Mouse (Mus musculus): ENCODE data around the gene Lce1b. TPM values are rescaled to one million over a fixed set of nuclear protein-coding genes. Genes with fewer than 3 reads are reported as not detected.

The Lce1b gene
- not detected for polyA plus RNA-seq (2015; fragmentation: Illumina TruSeq; extraction: RNeasy Lipid Tissue Mini Kit (QIAGEN cat#74804); ENCODE audit: insufficient read depth, low replicate concordance)

DNA sequence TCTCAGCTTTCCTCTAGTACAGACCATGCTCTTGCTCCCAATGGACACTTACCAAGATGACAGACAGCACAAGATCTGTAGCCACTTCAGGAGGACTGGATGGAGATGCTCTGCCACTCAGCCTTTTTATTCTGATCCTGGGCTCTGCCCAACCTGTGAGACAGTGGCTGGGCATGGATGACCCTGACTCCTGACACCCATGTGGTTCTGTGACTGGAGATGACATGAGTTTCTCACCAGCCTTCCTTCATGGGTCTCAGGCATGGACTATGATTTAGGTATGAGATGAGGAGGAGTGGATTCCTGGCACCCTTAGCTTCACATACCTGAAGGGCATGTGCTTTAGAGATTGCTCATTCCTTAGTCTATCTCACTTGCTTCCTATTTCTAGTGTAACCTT lies at the start of gene Lce1b:
Gene Lce1b (minus strand): TSS at position 101 of the 400 bp plus-strand sequence.

DNA sequence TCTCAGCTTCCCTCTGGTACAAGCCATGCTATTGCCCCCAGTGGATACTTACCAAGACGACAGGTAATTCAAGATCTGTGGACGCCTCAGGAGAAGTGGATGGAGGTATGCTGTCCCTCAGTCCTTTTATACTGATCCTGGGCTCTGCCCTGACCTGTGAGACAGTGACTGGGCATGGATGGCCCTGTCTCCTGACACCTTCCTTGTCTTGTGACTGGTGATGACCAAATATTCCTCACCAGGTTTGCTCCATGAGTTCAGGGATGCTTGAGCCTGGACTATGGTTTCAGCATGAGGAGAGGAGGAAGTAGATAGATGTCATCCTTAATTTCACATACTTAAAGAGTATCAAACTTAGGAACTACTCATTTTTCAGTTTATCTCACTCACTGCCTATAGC lies 30.4 kb upstream of the Lce1b start, which contains the start of gene Lce1d:
Gene Lce1d (minus strand): TSS at position 101 of the 400 bp plus-strand sequence.

DNA sequence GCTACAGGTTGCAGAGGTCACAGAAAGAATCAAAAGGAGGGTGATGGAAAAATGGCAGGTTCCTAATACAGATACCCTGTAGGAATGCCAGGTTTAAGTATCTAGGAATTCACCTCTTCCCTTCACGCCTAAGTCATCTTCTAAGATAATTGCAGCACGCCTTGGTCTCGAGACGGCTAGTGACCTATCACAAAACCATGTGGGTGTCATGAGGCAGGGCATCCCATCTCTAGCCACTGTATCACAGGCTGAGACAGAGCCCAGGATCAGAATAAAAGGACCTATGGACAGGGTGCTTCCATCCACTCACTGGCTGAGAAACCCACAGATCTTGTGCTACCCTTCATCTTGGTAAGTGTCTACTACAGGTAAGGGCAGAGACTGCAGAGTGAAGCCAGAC lies 22.2 kb upstream of the Lce1b start, which contains the start of gene Lce1c:
Gene Lce1c (plus strand): TSS at position 301 of the 400 bp plus-strand sequence.

DNA sequence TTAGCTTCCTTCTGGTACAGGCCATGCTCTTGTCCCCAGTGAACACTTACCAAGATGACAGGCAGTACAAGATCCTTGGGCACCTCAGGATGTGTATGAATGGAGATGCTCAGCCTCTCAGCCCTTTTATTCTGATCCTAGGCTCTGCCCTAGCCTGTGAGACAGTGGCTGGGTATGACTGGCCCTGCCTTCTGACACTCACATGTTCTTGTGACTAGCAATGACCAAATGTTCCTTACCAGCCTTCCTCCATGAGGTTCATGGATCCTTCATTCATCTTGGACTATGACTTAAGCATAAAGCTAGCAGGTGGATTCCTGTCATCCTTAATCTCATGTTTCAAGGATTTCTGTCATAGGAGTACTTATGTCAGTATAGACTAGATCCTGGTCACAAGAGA lies 13.5 kb upstream of the Lce1b start, which contains the start of gene Lce1a2:
Gene Lce1a2 (minus strand): TSS at position 101 of the 400 bp plus-strand sequence.

DNA sequence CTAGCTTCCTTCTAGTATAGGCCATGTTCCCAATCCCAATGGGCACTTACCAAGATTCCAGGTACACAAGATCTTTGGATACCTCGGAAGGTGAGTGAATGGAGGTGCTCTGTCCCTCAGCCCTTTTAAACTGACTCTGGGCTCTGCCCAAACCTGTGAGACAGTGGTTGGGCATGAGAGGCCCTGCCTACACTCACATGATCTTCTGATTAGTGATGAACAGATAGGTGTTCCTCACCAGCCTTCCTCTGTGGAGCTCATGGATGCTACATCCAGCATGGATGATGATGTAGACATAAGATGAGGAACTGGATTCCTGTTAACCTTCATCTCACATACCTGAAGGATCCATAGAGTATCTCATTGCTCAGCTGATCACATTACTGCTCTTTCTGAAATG lies 8.5 kb downstream of the Lce1b start, which contains the start of gene Lce1a1:
Gene Lce1a1 (minus strand): TSS at position 101 of the 400 bp plus-strand sequence.

DNA sequence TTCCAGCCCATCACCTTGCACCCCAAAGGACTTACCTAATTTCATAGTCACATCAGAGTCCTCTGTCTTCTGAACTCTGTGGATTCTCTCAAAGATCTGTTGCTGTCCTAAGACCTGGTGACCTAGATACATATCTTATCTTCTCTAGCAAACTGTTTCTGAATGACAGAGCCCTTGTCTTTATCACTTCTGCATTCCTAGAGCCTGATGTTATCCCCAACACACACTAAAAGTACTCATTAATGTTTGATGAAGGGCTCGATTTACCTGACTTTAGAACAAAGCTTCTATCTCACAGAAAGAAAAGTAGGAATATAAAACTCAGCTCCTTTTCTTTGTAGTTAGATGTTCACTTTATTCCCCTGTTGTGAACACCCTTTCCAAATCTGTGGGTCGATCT lies 35.2 kb downstream of the Lce1b start, which contains the start of gene Lce6a:
Gene Lce6a (minus strand): TSS at position 101 of the 400 bp plus-strand sequence.

DNA sequence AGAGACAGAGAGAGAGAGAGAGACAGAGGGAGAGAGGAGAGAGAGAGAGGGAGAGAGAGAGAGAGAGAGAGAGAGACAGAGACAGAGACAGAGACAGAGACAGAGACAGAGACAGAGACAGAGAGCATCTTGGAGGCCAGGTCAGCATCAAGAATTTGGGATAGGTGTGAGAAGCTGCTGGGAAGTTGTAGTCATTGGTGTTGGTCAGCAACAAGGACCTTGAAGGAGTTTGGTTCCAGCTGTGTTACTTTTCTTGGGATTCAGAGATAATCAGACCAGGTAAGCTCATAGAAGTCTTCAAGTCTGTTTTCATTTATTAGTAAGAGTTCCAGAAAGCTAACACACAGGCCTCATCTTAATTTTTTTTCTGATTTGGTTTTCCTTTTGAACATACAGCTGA lies 49.3 kb downstream of the Lce1b start, which contains the start of gene 2210017I01Rik:
Gene 2210017I01Rik (minus strand): TSS at position 101 of the 400 bp plus-strand sequence.

Other genes starting within 250 kb of the Lce1b start
- gene Sprr2i, start 248.9 kb downstream of the Lce1b start, polyA plus RNA-seq (2015; fragmentation: Illumina TruSeq; extraction: RNeasy Lipid Tissue Mini Kit (QIAGEN cat#74804); ENCODE audit: insufficient read depth, low replicate concordance) = not detected
- gene Sprr2j-ps, start 238.8 kb downstream of the Lce1b start, polyA plus RNA-seq (2015; fragmentation: Illumina TruSeq; extraction: RNeasy Lipid Tissue Mini Kit (QIAGEN cat#74804); ENCODE audit: insufficient read depth, low replicate concordance) = not detected
- 1.4 TPM for gene Gm9774, start 227.5 kb downstream of the Lce1b start, polyA plus RNA-seq (2015; fragmentation: Illumina TruSeq; extraction: RNeasy Lipid Tissue Mini Kit (QIAGEN cat#74804); ENCODE audit: insufficient read depth, low replicate concordance)
- gene Sprr2k, start 224.3 kb downstream of the Lce1b start, polyA plus RNA-seq (2015; fragmentation: Illumina TruSeq; extraction: RNeasy Lipid Tissue Mini Kit (QIAGEN cat#74804); ENCODE audit: insufficient read depth, low replicate concordance) = not detected
- gene Sprr1b, start 218.1 kb downstream of the Lce1b start, polyA plus RNA-seq (2015; fragmentation: Illumina TruSeq; extraction: RNeasy Lipid Tissue Mini Kit (QIAGEN cat#74804); ENCODE audit: insufficient read depth, low replicate concordance) = not detected
- gene Sprr3, start 198.2 kb downstream of the Lce1b start, polyA plus RNA-seq (2015; fragmentation: Illumina TruSeq; extraction: RNeasy Lipid Tissue Mini Kit (QIAGEN cat#74804); ENCODE audit: insufficient read depth, low replicate concordance) = not detected
- not detected for gene Sprr1a, start 171.0 kb downstream of the Lce1b start, polyA plus RNA-seq (2015; fragmentation: Illumina TruSeq; extraction: RNeasy Lipid Tissue Mini Kit (QIAGEN cat#74804); ENCODE audit: insufficient read depth, low replicate concordance)
- not detected for gene Sprr4, start 156.4 kb downstream of the Lce1b start, polyA plus RNA-seq (2015; fragmentation: Illumina TruSeq; extraction: RNeasy Lipid Tissue Mini Kit (QIAGEN cat#74804); ENCODE audit: insufficient read depth, low replicate concordance)
- gene 2310046K23Rik, start 122.4 kb downstream of the Lce1b start, polyA plus RNA-seq (2015; fragmentation: Illumina TruSeq; extraction: RNeasy Lipid Tissue Mini Kit (QIAGEN cat#74804); ENCODE audit: insufficient read depth, low replicate concordance) = not detected
- not detected for gene Ivl, start 83.2 kb downstream of the Lce1b start, polyA plus RNA-seq (2015; fragmentation: Illumina TruSeq; extraction: RNeasy Lipid Tissue Mini Kit (QIAGEN cat#74804); ENCODE audit: insufficient read depth, low replicate concordance)
- not detected for gene Smcp, start 67.9 kb downstream of the Lce1b start, polyA plus RNA-seq (2015; fragmentation: Illumina TruSeq; extraction: RNeasy Lipid Tissue Mini Kit (QIAGEN cat#74804); ENCODE audit: insufficient read depth, low replicate concordance)
- gene 2210017I01Rik, start 49.4 kb downstream of the Lce1b start, polyA plus RNA-seq (2015; fragmentation: Illumina TruSeq; extraction: RNeasy Lipid Tissue Mini Kit (QIAGEN cat#74804); ENCODE audit: insufficient read depth, low replicate concordance) = not detected
- gene Lce6a, start 35.3 kb downstream of the Lce1b start, polyA plus RNA-seq (2015; fragmentation: Illumina TruSeq; extraction: RNeasy Lipid Tissue Mini Kit (QIAGEN cat#74804); ENCODE audit: insufficient read depth, low replicate concordance) = not detected
- gene Lce1a1, start 8.6 kb downstream of the Lce1b start, polyA plus RNA-seq (2015; fragmentation: Illumina TruSeq; extraction: RNeasy Lipid Tissue Mini Kit (QIAGEN cat#74804); ENCODE audit: insufficient read depth, low replicate concordance) = not detected
- not detected for gene Lce1a2, start 13.4 kb upstream of the Lce1b start, polyA plus RNA-seq (2015; fragmentation: Illumina TruSeq; extraction: RNeasy Lipid Tissue Mini Kit (QIAGEN cat#74804); ENCODE audit: insufficient read depth, low replicate concordance)
- not detected for gene Lce1c, start 22.3 kb upstream of the Lce1b start, polyA plus RNA-seq (2015; fragmentation: Illumina TruSeq; extraction: RNeasy Lipid Tissue Mini Kit (QIAGEN cat#74804); ENCODE audit: insufficient read depth, low replicate concordance)
- not detected for gene Lce1d, start 30.3 kb upstream of the Lce1b start, polyA plus RNA-seq (2015; fragmentation: Illumina TruSeq; extraction: RNeasy Lipid Tissue Mini Kit (QIAGEN cat#74804); ENCODE audit: insufficient read depth, low replicate concordance)
- not detected for gene Lce1e, start 52.1 kb upstream of the Lce1b start, polyA plus RNA-seq (2015; fragmentation: Illumina TruSeq; extraction: RNeasy Lipid Tissue Mini Kit (QIAGEN cat#74804); ENCODE audit: insufficient read depth, low replicate concordance)
- not detected for gene Lce1f, start 63.4 kb upstream of the Lce1b start, polyA plus RNA-seq (2015; fragmentation: Illumina TruSeq; extraction: RNeasy Lipid Tissue Mini Kit (QIAGEN cat#74804); ENCODE audit: insufficient read depth, low replicate concordance)
- not detected for gene Gm38119, start 82.2 kb upstream of the Lce1b start, polyA plus RNA-seq (2015; fragmentation: Illumina TruSeq; extraction: RNeasy Lipid Tissue Mini Kit (QIAGEN cat#74804); ENCODE audit: insufficient read depth, low replicate concordance)
- not detected for gene Lce1g, start 95.4 kb upstream of the Lce1b start, polyA plus RNA-seq (2015; fragmentation: Illumina TruSeq; extraction: RNeasy Lipid Tissue Mini Kit (QIAGEN cat#74804); ENCODE audit: insufficient read depth, low replicate concordance)
- not detected for gene Lce1h, start 108.1 kb upstream of the Lce1b start, polyA plus RNA-seq (2015; fragmentation: Illumina TruSeq; extraction: RNeasy Lipid Tissue Mini Kit (QIAGEN cat#74804); ENCODE audit: insufficient read depth, low replicate concordance)
- gene Lce1i, start 122.0 kb upstream of the Lce1b start, polyA plus RNA-seq (2015; fragmentation: Illumina TruSeq; extraction: RNeasy Lipid Tissue Mini Kit (QIAGEN cat#74804); ENCODE audit: insufficient read depth, low replicate concordance) = not detected
- not detected for gene Lce1j, start 133.6 kb upstream of the Lce1b start, polyA plus RNA-seq (2015; fragmentation: Illumina TruSeq; extraction: RNeasy Lipid Tissue Mini Kit (QIAGEN cat#74804); ENCODE audit: insufficient read depth, low replicate concordance)
- not detected for gene Lce1k, start 151.0 kb upstream of the Lce1b start, polyA plus RNA-seq (2015; fragmentation: Illumina TruSeq; extraction: RNeasy Lipid Tissue Mini Kit (QIAGEN cat#74804); ENCODE audit: insufficient read depth, low replicate concordance)
- not detected for gene Kprp, start 170.3 kb upstream of the Lce1b start, polyA plus RNA-seq (2015; fragmentation: Illumina TruSeq; extraction: RNeasy Lipid Tissue Mini Kit (QIAGEN cat#74804); ENCODE audit: insufficient read depth, low replicate concordance)
- gene Lce1l, start 194.4 kb upstream of the Lce1b start, polyA plus RNA-seq (2015; fragmentation: Illumina TruSeq; extraction: RNeasy Lipid Tissue Mini Kit (QIAGEN cat#74804); ENCODE audit: insufficient read depth, low replicate concordance) = not detected
- not detected for gene 2310050C09Rik, start 213.3 kb upstream of the Lce1b start, polyA plus RNA-seq (2015; fragmentation: Illumina TruSeq; extraction: RNeasy Lipid Tissue Mini Kit (QIAGEN cat#74804); ENCODE audit: insufficient read depth, low replicate concordance)